Mouse (Mus musculus) liver, embryonic 14.5 days (tissue): Measurements from ENCODE around the gene Deaf1. TPM values are rescaled to one million over a fixed set of nuclear protein-coding genes. Genes with fewer than 3 reads are reported as not detected.

Experiments
- ATAC-seq: fragments of 200-750 bp; cut with Nextera tagmentation; 2 replicates; pipeline ENCODE4 v1.8.0; 2017; ENCODE audit warnings: moderate number of reproducible peaks, mild to moderate bottlenecking, moderate library complexity; ENCODE audit not compliant: insufficient read depth
- DNase-seq, 3 experiments: peaks; one replicate each; pipeline ENCODE4 v3.0.0-alpha.2; 2012 to 2013; ENCODE audit warnings: low read depth in 3 of 3, low spot score in 3 of 3
- H3K27ac ChIP-seq: fragments of 300-500 bp; sonication (generic); 2 replicates; pipeline ENCODE4 v1.5.1; 2014; ENCODE audit warnings: moderate library complexity, mild to moderate bottlenecking, control low read depth, inconsistent platforms
- H3K27me3 ChIP-seq: fragments of 300-500 bp; sonication (generic); 2 replicates; pipeline ENCODE4 v1.6.1; 2014; ENCODE audit warnings: mild to moderate bottlenecking, low read length, moderate library complexity; ENCODE audit not compliant: control insufficient read depth, insufficient read depth
- H3K36me3 ChIP-seq: fragments of 300-500 bp; sonication (generic); replicated peaks from 2 replicates; pipeline ENCODE4 v1.6.1; 2014; ENCODE audit warnings: low read depth; ENCODE audit not compliant: control insufficient read depth, insufficient read depth
- H3K4me1 ChIP-seq, 2 experiments: fragments of 200-500 bp in 1 of 2; fragments of 300-500 bp in 1 of 2; sonication (generic) in 1 of 2; replicated peaks; 2 replicates each; pipeline ENCODE4 v1.6.1; 2012 to 2014; ENCODE audit warnings: antibody characterized with exemption in 1 of 2, inconsistent platforms in 1 of 2, low read length in 1 of 2; ENCODE audit not compliant: control insufficient read depth in 2 of 2, insufficient read depth in 2 of 2
- H3K4me2 ChIP-seq: fragments of 300-500 bp; sonication (generic); 2 replicates; pipeline ENCODE4 v1.6.1; 2014; ENCODE audit warnings: low read depth, mild to moderate bottlenecking, control low read depth, moderate library complexity
- H3K4me3 ChIP-seq, 2 experiments: fragments of 200-500 bp in 1 of 2; fragments of 300-500 bp in 1 of 2; sonication (generic) in 1 of 2; 2 replicates each; pipeline ENCODE4 v1.5.1; 2012 to 2014; ENCODE audit warnings: low read depth in 2 of 2, low read length in 2 of 2, mild to moderate bottlenecking in 2 of 2, control low read depth in 1 of 2, inconsistent platforms in 1 of 2, moderate library complexity in 1 of 2; ENCODE audit not compliant: insufficient read depth in 1 of 2
- H3K9ac ChIP-seq: fragments of 300-500 bp; sonication (generic); replicated peaks from 2 replicates; pipeline ENCODE4 v1.6.1; 2014; ENCODE audit warnings: mild to moderate bottlenecking, control low read depth, moderate library complexity
- H3K9me3 ChIP-seq: fragments of 300-500 bp; sonication (generic); 2 replicates; pipeline ENCODE4 v1.6.1; 2016; ENCODE audit warnings: low read length, mixed read lengths; ENCODE audit not compliant: control insufficient read depth
- CTCF ChIP-seq: IDR thresholded peaks from 2 replicates; pipeline ENCODE4 v1.5.1; 2016; ENCODE audit warnings: antibody characterized with exemption, low read depth, control low read depth
- EP300 ChIP-seq: IDR thresholded peaks from 2 replicates; pipeline ENCODE4 v1.6.1; 2016; ENCODE audit warnings: antibody characterized with exemption, low read depth
- WGBS: fragments of 180-500 bp; shearing (Covaris S2); extraction: QIAGEN DNeasy Blood & Tissue Kit; methylation state at CpG from one replicate; pipeline ENCODE4 v1.1.7; 2014; ENCODE audit not compliant: insufficient replicate concordance; 5-methylcytosine and 5-hydroxymethylcytosine counted together
- polyA plus RNA-seq, 2 experiments: library from polyadenylated mRNA; depleted of rRNA in 1 of 2; stranded (reverse) in 1 of 2; unstranded in 1 of 2; fragments of >200 nt; fragmentation: Nextera tagmentation in 1 of 2; extraction: Ambion mirVana in 1 of 2; gene quantifications; 2 replicates each; pipeline versions ENCODE4 v1.2.1 to v1.2.3; 2012 to 2014

The Deaf1 gene
- polyA plus RNA-seq, 2 experiments, result 7.8 to 11.1 TPM

DNA sequence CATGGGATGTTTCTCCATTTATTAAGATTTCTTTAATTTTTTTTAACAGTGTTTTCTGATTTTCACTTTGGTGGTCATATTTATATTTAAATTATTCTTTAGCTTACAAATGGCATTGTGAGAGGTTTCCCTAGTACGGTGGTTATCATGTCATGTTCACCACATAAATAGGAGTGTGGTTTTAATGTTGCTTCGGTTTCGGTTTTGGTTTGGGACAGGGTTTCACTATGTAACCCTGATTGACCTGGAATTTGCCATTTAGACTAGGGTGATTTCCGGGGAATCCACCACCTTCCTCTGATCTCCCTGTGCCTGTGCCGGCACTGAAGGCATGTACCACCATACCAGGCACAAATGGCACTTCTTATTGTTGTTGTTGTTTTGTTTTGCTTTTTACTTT is 17.3 kb upstream of the Deaf1 start:
- Histone ChIP-seq H3K27me3 (no peaks in the 10 kb centered on the region), H3K4me1 (peaks cover 0 to 7% of the 10 kb centered on the region in 2 experiments; a peak in 2 of 4 replicates), H3K4me3 (no peak overlapping the region), H3K9me3 (no peaks in the 10 kb centered on the region), H3K36me3 (no peaks in the 10 kb centered on the region), H3K4me2 (no peak overlapping the region), H3K9ac (no peak overlapping the region), H3K27ac (no peak overlapping the region)
- no peak for ATAC-seq
- WGBS, result 65% methylated on average over 5 of the region's 5 CpGs
- no peak for TF ChIP-seq CTCF
- DNase-seq, result no peak

DNA sequence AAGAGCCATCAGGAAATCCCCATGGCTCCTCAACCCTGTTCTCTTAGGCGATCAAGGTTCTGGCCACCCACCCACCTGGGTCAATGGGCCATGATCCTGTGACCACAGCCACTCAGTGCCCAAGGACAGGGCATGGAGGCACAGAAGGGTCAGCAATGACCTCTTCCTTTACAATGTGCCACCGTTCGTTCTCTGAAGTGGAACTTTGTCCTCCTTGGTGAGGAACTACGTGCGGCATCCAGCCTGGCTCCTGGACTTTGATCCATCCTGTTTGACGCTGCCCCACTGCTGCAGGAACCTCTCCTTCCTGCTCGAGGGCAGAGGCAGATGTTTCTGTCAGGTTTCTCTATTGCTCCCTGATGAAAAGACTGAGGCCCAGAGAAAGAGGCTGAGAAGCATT is 16.2 kb upstream of the Deaf1 start:
- WGBS, result 51% methylated on average over 7 of the region's 7 CpGs
- H3K4me2 ChIP-seq, result no peak overlapping the region
- H3K27ac ChIP-seq, result no peak overlapping the region
- ATAC-seq (no peak), DNase-seq (no peak)
- no peaks in the 10 kb centered on the region for H3K27me3 ChIP-seq
- TF ChIP-seq CTCF, result no peak
- no peak for TF ChIP-seq EP300
- H3K36me3 ChIP-seq, result no peaks in the 10 kb centered on the region
- H3K9ac ChIP-seq, result no peak overlapping the region
- H3K4me1 ChIP-seq, result peaks cover 2 to 7% of the 10 kb centered on the region in 2 experiments; a peak in 3 of 4 replicates
- H3K4me3 ChIP-seq, result no peak overlapping the region
- H3K9me3 ChIP-seq, result no peaks in the 10 kb centered on the region

DNA sequence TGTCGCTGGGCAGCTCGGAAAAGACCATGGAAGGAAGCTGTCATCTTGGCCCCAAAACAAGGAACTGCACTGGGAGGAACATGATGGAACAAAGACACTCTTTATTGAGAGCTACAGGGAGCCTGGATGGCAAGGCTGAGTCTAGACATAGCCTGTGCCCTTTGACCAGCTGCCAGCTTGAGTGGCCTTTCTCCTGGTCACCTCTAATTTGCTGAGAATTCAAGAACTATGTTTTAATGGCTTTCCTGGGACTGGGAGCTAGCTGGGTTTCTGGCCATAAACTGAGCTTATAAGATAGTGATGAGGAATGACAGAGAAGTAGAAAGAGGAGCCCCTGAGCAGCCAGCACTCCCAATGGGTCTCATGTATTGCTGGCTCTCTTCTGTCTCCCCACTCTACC is 15.7 kb upstream of the Deaf1 start:
- no peak overlapping the region for H3K9ac ChIP-seq
- H3K4me2 ChIP-seq, result no peak overlapping the region
- peaks cover 7 to 10% of the 10 kb centered on the region in 2 experiments for H3K4me1 ChIP-seq
- TF ChIP-seq CTCF (no peak), EP300 (no peak)
- no peak for DNase-seq
- no peak overlapping the region for H3K4me3 ChIP-seq
- H3K36me3 ChIP-seq, result no peaks in the 10 kb centered on the region
- no peak for ATAC-seq
- no peaks in the 10 kb centered on the region for H3K27me3 ChIP-seq
- H3K27ac ChIP-seq, result no peak overlapping the region
- WGBS, result 59% methylated on average over 2 of the region's 2 CpGs
- no peaks in the 10 kb centered on the region for H3K9me3 ChIP-seq

DNA sequence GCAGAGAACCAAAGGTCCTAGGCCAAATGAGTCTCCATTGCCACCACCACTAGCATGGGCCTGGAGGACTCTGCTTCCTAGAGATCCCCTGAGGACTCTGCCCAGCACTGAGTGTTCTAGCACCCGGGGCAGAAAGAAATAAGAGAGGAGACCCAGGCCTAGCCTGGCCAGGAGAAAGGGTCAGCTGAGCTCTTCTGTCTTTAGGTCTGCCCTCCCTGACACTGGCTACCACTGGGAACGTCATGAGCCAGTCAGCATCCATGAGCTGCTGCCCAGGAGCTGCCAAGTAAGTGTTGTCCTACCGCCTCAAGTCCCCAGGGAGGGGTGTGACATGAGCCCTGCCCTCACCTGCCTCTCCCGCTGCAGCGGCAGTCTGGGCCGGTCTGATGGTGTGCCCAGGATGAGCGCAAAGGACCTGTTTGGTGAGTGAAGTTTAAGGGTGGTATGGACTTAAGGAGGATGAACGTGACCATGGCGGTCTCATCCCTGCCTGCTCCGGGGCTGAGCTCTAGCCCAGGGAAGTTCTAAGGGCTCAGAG is 14.3 kb upstream of the Deaf1 start:
- no peak for DNase-seq
- H3K36me3 ChIP-seq, result no peaks in the 10 kb centered on the region
- no peak overlapping the region for H3K4me2 ChIP-seq
- WGBS, result 68% methylated on average over 10 of the region's 10 CpGs
- peaks cover 8 to 14% of the 10 kb centered on the region in 2 experiments for H3K4me1 ChIP-seq
- H3K27ac ChIP-seq, result no peak overlapping the region
- no peaks in the 10 kb centered on the region for H3K9me3 ChIP-seq
- no peak overlapping the region for H3K4me3 ChIP-seq
- no peaks in the 10 kb centered on the region for H3K27me3 ChIP-seq
- H3K9ac ChIP-seq, result no peak overlapping the region
- no peak for ATAC-seq
- TF ChIP-seq EP300, result no peak
- no peak for TF ChIP-seq CTCF

DNA sequence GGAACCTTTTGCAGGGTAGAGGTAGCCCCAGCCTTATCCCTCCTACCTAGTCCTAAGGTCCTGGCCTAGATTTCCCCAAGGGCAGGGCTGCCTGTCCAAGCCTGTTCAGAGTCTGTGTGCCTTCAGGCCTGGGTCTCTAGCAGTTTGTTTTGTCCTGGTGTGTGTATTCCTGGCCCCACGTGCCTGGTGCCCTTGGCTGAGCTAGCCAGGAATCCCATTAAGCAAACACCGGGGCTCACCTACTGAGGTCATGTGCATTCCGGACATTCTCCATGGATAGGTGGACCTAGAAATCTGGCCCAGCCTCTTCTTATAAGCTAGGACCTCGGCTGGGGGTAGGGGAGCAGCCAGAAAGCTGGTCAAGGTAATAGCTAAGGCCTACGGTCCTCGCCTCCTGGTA is 13.0 kb upstream of the Deaf1 start:
- Histone ChIP-seq H3K9me3 (no peaks in the 10 kb centered on the region), H3K4me2 (peak overlapping the region; percentile 16; the same call in 1 of the 2 replicates), H3K9ac (no peak overlapping the region), H3K4me3 (no peak overlapping the region), H3K36me3 (no peaks in the 10 kb centered on the region), H3K27me3 (no peaks in the 10 kb centered on the region), H3K27ac (no peak overlapping the region), H3K4me1 (peaks cover 8 to 14% of the 10 kb centered on the region in 2 experiments)
- 65% methylated on average over 6 of the region's 6 CpGs for WGBS
- TF ChIP-seq CTCF, result no peak
- TF ChIP-seq EP300, result no peak
- DNase-seq (no peak), ATAC-seq (peak; percentile 51)

DNA sequence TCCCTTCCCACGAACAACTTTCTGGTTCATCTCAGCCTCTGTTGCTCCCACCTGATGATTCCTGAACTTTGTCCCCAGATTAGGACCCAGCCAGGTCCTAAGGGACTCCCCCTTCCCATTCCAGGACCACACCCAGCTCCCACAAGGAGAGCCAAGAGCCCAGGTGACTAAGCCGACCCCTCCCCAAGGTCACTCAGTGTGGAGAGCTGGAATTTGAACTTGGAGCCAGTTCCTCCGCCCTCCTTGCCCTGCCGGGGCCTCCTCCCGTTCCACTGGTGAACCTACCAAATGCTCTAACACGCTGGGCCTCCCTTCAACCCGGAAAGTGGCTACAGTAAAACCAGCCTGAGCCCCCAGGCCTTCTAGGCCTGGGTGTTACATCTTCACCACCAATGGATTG is 12.5 kb upstream of the Deaf1 start:
- Histone ChIP-seq H3K36me3 (no peaks in the 10 kb centered on the region), H3K27ac (no peak overlapping the region), H3K4me1 (peaks cover 8 to 14% of the 10 kb centered on the region in 2 experiments), H3K9ac (no peak overlapping the region), H3K27me3 (no peaks in the 10 kb centered on the region), H3K4me2 (peak overlapping the region; percentile 64), H3K4me3 (no peak overlapping the region), H3K9me3 (no peaks in the 10 kb centered on the region)
- DNase-seq (no peak), ATAC-seq (no peak)
- WGBS, result 68% methylated on average over 7 of the region's 7 CpGs
- TF ChIP-seq CTCF (no peak), EP300 (no peak)
